Mouse (Mus musculus): ENCODE data around the gene Leng1. TPM values are rescaled to one million over a fixed set of nuclear protein-coding genes. Genes with fewer than 3 reads are reported as not detected.

Gene Leng1
- total RNA-seq, 2 experiments from 2014 or later: 6.7 to 10.4 TPM

GRCm38 (mm10) chr7:3692987-3693808 is 27.6 kb upstream of the Leng1 start, which contains the start of gene Mboat7:
Gene Mboat7, minus strand, starts transcription at chr7:3693523.
- intact Hi-C loops (cut with DNase I): loop anchor here (2.0 to 10.0 kb wide), 4 partner anchors 18 to 444 kb away; partner anchors contain the start of genes Cnot3 and Leng8
- DNase-seq: peak; percentile 98

- DNase-seq: no peak
- intact Hi-C loops (cut with DNase I): loop anchor here (2.0 to 10.0 kb wide), 4 partner anchors 18 to 445 kb away; partner anchors contain the start of genes Cnot3 and Leng8
Measured at GRCm38 (mm10) chr7:3692382-3692986, 26.8 kb upstream of the Leng1 start, which contains the start of gene Tsen34. Gene Tsen34, plus strand, starts transcription at chr7:3692863.

GRCm38 (mm10) chr7:3691919-3692318 is 26.3 kb upstream of the Leng1 start:
- DNase-seq: no peak
- intact Hi-C loops (cut with DNase I): loop anchor here (2.0 to 10.0 kb wide), 4 partner anchors 17 to 445 kb away; partner anchors contain the start of genes Cnot3 and Leng8

GRCm38 (mm10) chr7:3685400-3686187 is 20.0 kb upstream of the Leng1 start:
- intact Hi-C loops (cut with DNase I): no loop called here
- DNase-seq: no peak

- intact Hi-C loops (cut with DNase I): no loop called here
- DNase-seq: no peak
Measured at GRCm38 (mm10) chr7:3684698-3685097, 19.1 kb upstream of the Leng1 start.

GRCm38 (mm10) chr7:3683908-3684550 is 18.4 kb upstream of the Leng1 start:
- intact Hi-C loops (cut with DNase I): no loop called here
- DNase-seq: no peak

- intact Hi-C loops (cut with DNase I): loop anchor here (10.0 kb wide), 1 partner anchor 227 kb away; no protein-coding TSS in a partner anchor
- no peak for DNase-seq
Measured at GRCm38 (mm10) chr7:3677342-3677741, 11.7 kb upstream of the Leng1 start, which contains the start of gene Tmc4. Gene Tmc4, minus strand, starts transcription at chr7:3677553.

GRCm38 (mm10) chr7:3676371-3676770 is 10.7 kb upstream of the Leng1 start:
- intact Hi-C loops (cut with DNase I): loop anchor here (10.0 kb wide), 1 partner anchor 228 kb away; no protein-coding TSS in a partner anchor
- no peak for DNase-seq

GRCm38 (mm10) chr7:3675228-3675548 is 9.5 kb upstream of the Leng1 start:
- intact Hi-C loops (cut with DNase I): loop anchor here (2.0 to 10.0 kb wide), 2 partner anchors 18 to 230 kb away; partner anchors contain the start of genes Mboat7 and Tsen34
- DNase-seq: no peak

GRCm38 (mm10) chr7:3674507-3675227 is 9.0 kb upstream of the Leng1 start:
- intact Hi-C loops (cut with DNase I): loop anchor here (2.0 to 10.0 kb wide), 2 partner anchors 18 to 230 kb away; partner anchors contain the start of genes Mboat7 and Tsen34
- peak; percentile 84 to 93 for DNase-seq

GRCm38 (mm10) chr7:3666921-3667391 is 1.3 kb upstream of the Leng1 start:
- intact Hi-C loops (cut with DNase I): loop anchor here (5.0 to 10.0 kb wide), 2 partner anchors 35 to 808 kb away; partner anchors contain the start of gene Rps9
- peak in 1 of 2 experiments; percentile 32 for DNase-seq

- intact Hi-C loops (cut with DNase I): loop anchor here (5.0 to 10.0 kb wide), 2 partner anchors 38 to 810 kb away; partner anchors contain the start of gene Rps9
- DNase-seq: no peak
Measured at GRCm38 (mm10) chr7:3664524-3665214, 971 bp downstream of the Leng1 start.

GRCm38 (mm10) chr7:3658578-3658977 is 7.1 kb downstream of the Leng1 start:
- no peak for DNase-seq
- intact Hi-C loops (cut with DNase I): no loop called here

- intact Hi-C loops (cut with DNase I): no loop called here
- no peak for DNase-seq
Measured at GRCm38 (mm10) chr7:3656966-3657365, 8.7 kb downstream of the Leng1 start.

- DNase-seq: no peak
- intact Hi-C loops (cut with DNase I): loop anchor here (5.0 to 10.0 kb wide), 2 partner anchors 46 to 498 kb away; partner anchors contain the start of genes Mboat7 and Tsen34
Measured at GRCm38 (mm10) chr7:3646641-3647040, 19.0 kb downstream of the Leng1 start.

GRCm38 (mm10) chr7:3646188-3646587 is 19.5 kb downstream of the Leng1 start:
- intact Hi-C loops (cut with DNase I): loop anchor here (5.0 to 10.0 kb wide), 2 partner anchors 46 to 499 kb away; partner anchors contain the start of genes Mboat7 and Tsen34
- no peak for DNase-seq

GRCm38 (mm10) chr7:3645488-3646025 is 20.1 kb downstream of the Leng1 start:
- intact Hi-C loops (cut with DNase I): loop anchor here (5.0 to 10.0 kb wide), 2 partner anchors 47 to 499 kb away; partner anchors contain the start of genes Mboat7 and Tsen34
- DNase-seq: no peak
